Mouse (Mus musculus): ENCODE data around the gene Trp53i11. TPM values are rescaled to one million over a fixed set of nuclear protein-coding genes. Genes with fewer than 3 reads are reported as not detected.

Gene Trp53i11
- polyA plus RNA-seq, 1 experiment from 2014 or later: 48.9 TPM

GRCm38 (mm10) chr2:93243439-93244089 lies 56.2 kb downstream of the Trp53i11 start:
- no peak for ATAC-seq (ENCODE audit: low read depth)

DNA sequence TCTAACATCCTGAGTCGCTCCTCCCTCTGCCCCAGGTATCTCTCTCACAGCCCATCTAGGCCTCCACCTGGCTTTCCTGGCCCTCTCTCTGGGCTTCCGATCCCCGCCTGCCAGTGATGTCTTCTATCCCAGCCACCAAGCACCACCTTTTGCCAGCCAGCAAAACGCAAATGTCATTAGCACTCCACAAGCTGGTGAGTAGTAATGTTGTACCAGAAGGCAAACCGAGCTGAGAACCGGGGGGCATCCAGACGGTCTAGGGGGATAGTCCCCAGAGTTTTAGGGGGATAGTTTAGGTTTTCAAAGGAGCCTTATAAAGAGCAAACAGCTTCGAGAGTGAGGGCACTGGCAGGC lies 56.7 kb downstream of the Trp53i11 start:
- H3K36me3 ChIP-seq (ENCODE audit: control insufficient read depth, insufficient read depth, low read length): no peaks in the 10 kb centered on the region
- no peaks in the 10 kb centered on the region for H3K4me1 ChIP-seq (replicated peaks; ENCODE audit: control insufficient read depth, insufficient read depth, low read length)
- no peak overlapping the region for H3K27ac ChIP-seq (ENCODE audit: low read length)
- H3K4me3 ChIP-seq (ENCODE audit: low read length): no peak overlapping the region
- 74% methylated on average over 8 of the region's 8 CpGs for WGBS
- no peak overlapping the region for H3K4me2 ChIP-seq (ENCODE audit: low read depth, low read length)
- ATAC-seq (ENCODE audit: low read depth): no peak
- no peaks in the 10 kb centered on the region for H3K27me3 ChIP-seq (ENCODE audit: control insufficient read depth, insufficient read depth, low read depth, low read length)
- H3K9me3 ChIP-seq (ENCODE audit: control insufficient read depth, low read length): no peaks in the 10 kb centered on the region
- no peak overlapping the region for H3K9ac ChIP-seq (ENCODE audit: low read length)

More at GRCm38 (mm10) chr2:93243439-93244089, 56.2 kb downstream of the Trp53i11 start:
- no peak overlapping the region for H3K4me2 ChIP-seq (ENCODE audit: low read depth, low read length)
- H3K27me3 ChIP-seq (ENCODE audit: control insufficient read depth, insufficient read depth, low read depth, low read length): no peaks in the 10 kb centered on the region
- H3K9me3 ChIP-seq (ENCODE audit: control insufficient read depth, low read length): no peaks in the 10 kb centered on the region
- H3K27ac ChIP-seq (ENCODE audit: low read length): no peak overlapping the region
- no peaks in the 10 kb centered on the region for H3K36me3 ChIP-seq (ENCODE audit: control insufficient read depth, insufficient read depth, low read length)
- H3K4me1 ChIP-seq (replicated peaks; ENCODE audit: control insufficient read depth, insufficient read depth, low read length): no peaks in the 10 kb centered on the region
- no peak overlapping the region for H3K4me3 ChIP-seq (ENCODE audit: low read length)
- no peak overlapping the region for H3K9ac ChIP-seq (ENCODE audit: low read length)
- 76% methylated on average over 11 of the region's 11 CpGs for WGBS

GRCm38 (mm10) chr2:93249058-93249457 lies 61.7 kb downstream of the Trp53i11 start:
- H3K27ac ChIP-seq (ENCODE audit: low read length): no peak overlapping the region
- no peak overlapping the region for H3K9ac ChIP-seq (ENCODE audit: low read length)
- no peaks in the 10 kb centered on the region for H3K9me3 ChIP-seq (ENCODE audit: control insufficient read depth, low read length)
- no peaks in the 10 kb centered on the region for H3K27me3 ChIP-seq (ENCODE audit: control insufficient read depth, insufficient read depth, low read depth, low read length)
- no peak overlapping the region for H3K4me2 ChIP-seq (ENCODE audit: low read depth, low read length)
- no peaks in the 10 kb centered on the region for H3K36me3 ChIP-seq (ENCODE audit: control insufficient read depth, insufficient read depth, low read length)
- H3K4me1 ChIP-seq (replicated peaks; ENCODE audit: control insufficient read depth, insufficient read depth, low read length): no peaks in the 10 kb centered on the region
- WGBS: 80% methylated on average over 6 of the region's 6 CpGs
- ATAC-seq (ENCODE audit: low read depth): no peak
- H3K4me3 ChIP-seq (ENCODE audit: low read length): no peak overlapping the region

DNA sequence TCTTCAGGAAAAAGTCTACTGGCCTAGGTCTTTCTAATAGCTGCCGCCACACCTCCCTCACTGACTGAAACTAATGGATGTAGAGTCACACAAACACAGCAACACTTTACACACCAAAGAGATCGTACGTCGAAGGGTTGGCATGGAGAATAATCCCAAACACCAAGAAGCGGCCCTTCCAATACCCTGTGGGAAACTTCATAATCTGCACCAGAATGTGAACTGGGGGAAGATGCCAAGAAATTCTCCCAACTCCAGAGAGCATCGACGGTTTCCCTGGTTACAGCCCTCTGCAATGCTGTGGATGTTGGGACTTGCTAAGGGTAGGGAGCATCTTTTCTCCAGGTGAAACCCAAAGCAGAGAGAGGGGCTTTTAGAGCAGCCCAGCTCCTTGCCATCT lies 63.3 kb downstream of the Trp53i11 start:
- no peaks in the 10 kb centered on the region for H3K27me3 ChIP-seq (ENCODE audit: control insufficient read depth, insufficient read depth, low read depth, low read length)
- H3K9me3 ChIP-seq (ENCODE audit: control insufficient read depth, low read length): no peaks in the 10 kb centered on the region
- no peaks in the 10 kb centered on the region for H3K36me3 ChIP-seq (ENCODE audit: control insufficient read depth, insufficient read depth, low read length)
- 84% methylated on average over 7 of the region's 7 CpGs for WGBS
- H3K4me1 ChIP-seq (replicated peaks; ENCODE audit: control insufficient read depth, insufficient read depth, low read length): no peaks in the 10 kb centered on the region
- H3K9ac ChIP-seq (ENCODE audit: low read length): no peak overlapping the region
- no peak overlapping the region for H3K4me3 ChIP-seq (ENCODE audit: low read length)
- H3K4me2 ChIP-seq (ENCODE audit: low read depth, low read length): no peak overlapping the region
- ATAC-seq (ENCODE audit: low read depth): no peak
- no peak overlapping the region for H3K27ac ChIP-seq (ENCODE audit: low read length)

Other genes starting within 250 kb of the Trp53i11 start
- gene Prdm11, start 141.4 kb upstream of the Trp53i11 start, polyA plus RNA-seq (2015; fragmentation: Nextera tagmentation; extraction: Ambion mirVana): 5.5 and 6.3 TPM in 2 replicates
- 24.8 and 29.7 TPM in 2 replicates for gene Tspan18, start 147.0 kb downstream of the Trp53i11 start, polyA plus RNA-seq (2015; fragmentation: Nextera tagmentation; extraction: Ambion mirVana)

All from lung, embryonic 16.5 days (tissue).